Mouse (Mus musculus): ENCODE data around the gene Chml. TPM values are rescaled to one million over a fixed set of nuclear protein-coding genes. Genes with fewer than 3 reads are reported as not detected.

Gene Chml
- polyA plus RNA-seq (2015; fragmentation: Nextera tagmentation; extraction: Ambion mirVana) = 1.8 and 1.9 TPM in 2 replicates

- WGBS = under 1% methylated on average over 57 of the region's 73 CpGs
- no peaks in the 10 kb centered on the region for H3K9me3 ChIP-seq
- peak within 1 kb of the TSS; percentile 84 for H3K27ac ChIP-seq
- no peaks in the 10 kb centered on the region for H3K27me3 ChIP-seq
- peak within 1 kb of the TSS; percentile 88 for H3K4me2 ChIP-seq
- H3K36me3 ChIP-seq = peaks cover 8% of the 10 kb centered on the region
- peak; percentile 99 for ATAC-seq (ENCODE audit: insufficient number of reproducible peaks, insufficient read depth, low FRiP score, low TSS enrichment, low read depth)
- H3K4me1 ChIP-seq = peaks cover 20% of the 10 kb centered on the region
- H3K9ac ChIP-seq = peak within 1 kb of the TSS; percentile 83
- peak within 1 kb of the TSS; percentile 75 for H3K4me3 ChIP-seq
These were observed at the start of gene Chml, which contains the start of gene Opn3 for GRCm38 (mm10) chr1:175692246-175692996. Chml (minus strand) TSS chr1:175692901. Opn3 (minus strand) TSS chr1:175692776.

DNA sequence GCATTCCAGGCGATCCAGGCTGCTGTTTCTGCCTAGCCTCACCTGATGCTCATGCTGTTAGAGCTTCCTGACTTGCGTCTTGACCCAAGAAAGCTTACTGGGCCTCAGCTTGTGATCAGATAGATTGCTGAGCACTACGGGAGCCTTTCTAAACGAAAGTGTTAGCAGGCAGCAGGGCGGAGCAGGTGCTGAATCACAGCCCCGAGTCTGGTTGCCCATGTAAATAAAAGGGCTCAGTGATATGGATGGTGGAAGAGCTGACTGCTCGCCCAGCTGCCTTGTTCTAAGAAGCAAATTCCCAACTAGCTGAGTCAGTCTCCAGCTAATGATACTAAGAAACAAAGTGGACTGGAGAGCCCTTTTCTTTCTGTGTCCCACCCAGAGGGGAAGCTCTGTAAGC lies 33.1 kb upstream of the Chml start:
- H3K4me1 ChIP-seq = no peaks in the 10 kb centered on the region
- no peaks in the 10 kb centered on the region for H3K9me3 ChIP-seq
- no peak overlapping the region for H3K4me3 ChIP-seq
- no peak overlapping the region for H3K4me2 ChIP-seq
- no peak for ATAC-seq (ENCODE audit: insufficient number of reproducible peaks, insufficient read depth, low FRiP score, low TSS enrichment, low read depth)
- no peak overlapping the region for H3K27ac ChIP-seq
- no peak overlapping the region for H3K9ac ChIP-seq
- no peaks in the 10 kb centered on the region for H3K36me3 ChIP-seq
- 50% methylated on average over 7 of the region's 7 CpGs for WGBS
- H3K27me3 ChIP-seq = no peaks in the 10 kb centered on the region

DNA sequence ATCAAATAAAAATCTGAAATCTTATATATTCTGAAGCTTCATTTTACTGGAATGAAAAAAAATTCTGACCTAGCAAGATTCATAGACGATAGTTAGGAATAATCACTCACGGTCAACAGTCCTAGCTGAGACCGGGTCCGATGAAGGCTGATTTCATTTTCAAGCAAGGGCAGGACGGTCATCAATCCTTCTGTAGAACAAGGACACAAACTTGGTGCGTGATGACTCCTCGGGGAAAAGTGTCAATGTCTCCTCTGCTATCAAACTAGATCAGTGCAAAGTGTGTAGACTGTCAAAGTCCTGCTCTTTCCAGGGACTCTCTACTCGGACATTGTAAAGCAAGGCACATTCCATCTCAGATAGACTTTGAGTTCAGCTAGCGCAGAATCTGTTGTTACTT lies 24.1 kb upstream of the Chml start:
- ATAC-seq (ENCODE audit: insufficient number of reproducible peaks, insufficient read depth, low FRiP score, low TSS enrichment, low read depth) = no peak
- Histone ChIP-seq H3K27ac (no peak overlapping the region), H3K4me2 (no peak overlapping the region), H3K36me3 (no peaks in the 10 kb centered on the region), H3K9ac (no peak overlapping the region), H3K4me3 (no peak overlapping the region), H3K9me3 (no peaks in the 10 kb centered on the region), H3K4me1 (no peaks in the 10 kb centered on the region), H3K27me3 (no peaks in the 10 kb centered on the region)
- WGBS = 86% methylated on average over 9 of the region's 9 CpGs

- no peak for ATAC-seq (ENCODE audit: insufficient number of reproducible peaks, insufficient read depth, low FRiP score, low TSS enrichment, low read depth)
- H3K9ac ChIP-seq = no peak overlapping the region
- no peaks in the 10 kb centered on the region for H3K9me3 ChIP-seq
- H3K4me1 ChIP-seq = no peaks in the 10 kb centered on the region
- no peak overlapping the region for H3K4me2 ChIP-seq
- WGBS = 79% methylated on average over 11 of the region's 11 CpGs
- H3K4me3 ChIP-seq = no peak overlapping the region
- H3K27me3 ChIP-seq = no peaks in the 10 kb centered on the region
- no peak overlapping the region for H3K27ac ChIP-seq
- no peaks in the 10 kb centered on the region for H3K36me3 ChIP-seq
These were observed 19.7 kb upstream of the Chml start for GRCm38 (mm10) chr1:175712338-175712909.

GRCm38 (mm10) chr1:175708013-175708412 lies 15.3 kb upstream of the Chml start:
- no peak for ATAC-seq (ENCODE audit: insufficient number of reproducible peaks, insufficient read depth, low FRiP score, low TSS enrichment, low read depth)
- H3K27ac ChIP-seq = no peak overlapping the region

GRCm38 (mm10) chr1:175707599-175707998 lies 14.9 kb upstream of the Chml start:
- Histone ChIP-seq H3K4me1 (no peaks in the 10 kb centered on the region), H3K9ac (no peak overlapping the region), H3K27ac (no peak overlapping the region), H3K4me3 (no peak overlapping the region), H3K27me3 (no peaks in the 10 kb centered on the region), H3K9me3 (no peaks in the 10 kb centered on the region), H3K4me2 (no peak overlapping the region), H3K36me3 (no peaks in the 10 kb centered on the region)
- 69% methylated on average over 5 of the region's 5 CpGs for whole genome bisulfite sequencing
- no peak for ATAC-seq (ENCODE audit: insufficient number of reproducible peaks, insufficient read depth, low FRiP score, low TSS enrichment, low read depth)

More at GRCm38 (mm10) chr1:175708013-175708412, 15.3 kb upstream of the Chml start:
- Histone ChIP-seq H3K9ac (no peak overlapping the region), H3K27me3 (no peaks in the 10 kb centered on the region), H3K4me2 (no peak overlapping the region), H3K9me3 (no peaks in the 10 kb centered on the region), H3K4me3 (no peak overlapping the region), H3K36me3 (no peaks in the 10 kb centered on the region), H3K4me1 (no peaks in the 10 kb centered on the region)

DNA sequence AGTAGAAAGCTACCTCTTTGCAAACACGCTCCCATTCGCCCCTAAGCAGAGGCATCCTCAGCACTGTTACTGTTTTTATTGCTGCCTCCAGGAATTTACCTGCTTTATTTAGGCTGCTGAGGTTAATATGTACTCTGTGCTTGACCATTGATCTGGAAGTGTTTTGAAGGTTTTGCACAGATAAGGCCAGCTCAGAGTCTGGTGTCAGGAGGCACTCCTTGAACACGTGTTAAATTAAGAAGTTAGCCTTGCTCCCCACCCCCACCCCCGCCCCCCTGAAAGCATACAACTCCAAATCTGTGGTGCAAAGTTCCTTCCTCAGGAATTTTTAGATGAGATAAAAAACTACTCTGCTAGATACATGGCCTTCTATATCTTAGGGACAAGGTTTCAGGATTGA lies 8.4 kb upstream of the Chml start:
- Histone ChIP-seq H3K9me3 (no peaks in the 10 kb centered on the region), H3K4me3 (no peak overlapping the region), H3K4me2 (no peak overlapping the region), H3K27ac (no peak overlapping the region), H3K9ac (no peak overlapping the region), H3K36me3 (no peaks in the 10 kb centered on the region), H3K4me1 (no peaks in the 10 kb centered on the region), H3K27me3 (no peaks in the 10 kb centered on the region)
- no peak for ATAC-seq (ENCODE audit: insufficient number of reproducible peaks, insufficient read depth, low FRiP score, low TSS enrichment, low read depth)
- 71% methylated on average over 4 of the region's 4 CpGs for WGBS

DNA sequence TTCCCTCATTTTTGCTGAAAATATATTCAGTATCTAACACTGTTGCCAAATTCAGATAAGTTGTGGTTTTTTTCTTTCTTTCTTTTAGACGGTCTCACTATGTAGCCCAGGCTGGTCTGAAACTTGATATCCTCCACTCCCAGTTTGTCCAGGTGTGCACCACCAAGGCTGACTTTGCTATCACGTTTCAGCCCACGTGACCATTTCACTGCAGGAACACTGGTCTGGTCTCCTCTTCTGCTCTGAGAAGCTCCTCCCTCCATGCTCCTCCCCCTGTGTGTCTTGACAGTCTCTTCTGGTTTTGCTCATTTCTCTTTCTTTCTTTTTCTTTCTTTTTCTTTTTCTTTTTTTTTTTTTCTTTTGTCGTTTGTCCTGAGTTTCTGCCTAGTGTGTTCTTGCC lies 7.1 kb upstream of the Chml start:
- WGBS = 22% methylated on average over 4 of the region's 4 CpGs
- Histone ChIP-seq H3K27me3 (no peaks in the 10 kb centered on the region), H3K27ac (no peak overlapping the region), H3K4me1 (no peaks in the 10 kb centered on the region), H3K9me3 (no peaks in the 10 kb centered on the region), H3K36me3 (no peaks in the 10 kb centered on the region), H3K4me3 (no peak overlapping the region), H3K4me2 (no peak overlapping the region), H3K9ac (no peak overlapping the region)
- ATAC-seq (ENCODE audit: insufficient number of reproducible peaks, insufficient read depth, low FRiP score, low TSS enrichment, low read depth) = no peak

GRCm38 (mm10) chr1:175699375-175699774 lies 6.7 kb upstream of the Chml start:
- H3K36me3 ChIP-seq = no peaks in the 10 kb centered on the region
- no peak overlapping the region for H3K9ac ChIP-seq
- no peak for ATAC-seq (ENCODE audit: insufficient number of reproducible peaks, insufficient read depth, low FRiP score, low TSS enrichment, low read depth)
- 59% methylated on average over 3 of the region's 3 CpGs for WGBS
- H3K4me3 ChIP-seq = no peak overlapping the region
- no peak overlapping the region for H3K4me2 ChIP-seq
- no peaks in the 10 kb centered on the region for H3K27me3 ChIP-seq
- no peaks in the 10 kb centered on the region for H3K4me1 ChIP-seq
- H3K27ac ChIP-seq = no peak overlapping the region
- H3K9me3 ChIP-seq = no peaks in the 10 kb centered on the region

DNA sequence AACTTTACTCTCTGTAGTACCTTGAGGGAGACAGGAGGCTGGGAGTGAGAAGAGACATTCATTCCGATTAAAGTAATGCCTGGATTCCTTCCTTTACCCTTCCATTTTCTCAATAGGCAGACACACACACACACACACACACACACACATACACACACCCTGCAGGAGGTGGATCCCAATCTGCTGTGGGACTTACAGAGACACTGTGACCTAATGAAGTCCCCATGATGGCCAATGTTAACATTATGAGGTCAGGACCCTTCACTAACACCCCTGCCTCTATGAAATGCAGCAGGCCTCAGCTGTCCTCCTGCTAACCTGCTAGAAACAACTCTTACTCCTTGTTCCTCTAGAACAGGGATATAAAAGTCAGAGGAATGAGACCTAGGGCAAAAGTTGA lies 5.6 kb upstream of the Chml start, which contains the start of gene Wdr64:
Gene Wdr64, plus strand, starts transcription at position 301 of the 400 bp plus-strand sequence.
- H3K9ac ChIP-seq = no peak within 1 kb of the TSS
- ATAC-seq (ENCODE audit: insufficient number of reproducible peaks, insufficient read depth, low FRiP score, low TSS enrichment, low read depth) = no peak
- H3K4me1 ChIP-seq = no peaks in the 10 kb centered on the region
- H3K27ac ChIP-seq = no peak within 1 kb of the TSS
- H3K27me3 ChIP-seq = no peaks in the 10 kb centered on the region
- H3K4me3 ChIP-seq = no peak within 1 kb of the TSS
- no peaks in the 10 kb centered on the region for H3K9me3 ChIP-seq
- 69% methylated on average over 1 of the region's 1 CpGs for WGBS
- H3K4me2 ChIP-seq = no peak within 1 kb of the TSS
- no peaks in the 10 kb centered on the region for H3K36me3 ChIP-seq

DNA sequence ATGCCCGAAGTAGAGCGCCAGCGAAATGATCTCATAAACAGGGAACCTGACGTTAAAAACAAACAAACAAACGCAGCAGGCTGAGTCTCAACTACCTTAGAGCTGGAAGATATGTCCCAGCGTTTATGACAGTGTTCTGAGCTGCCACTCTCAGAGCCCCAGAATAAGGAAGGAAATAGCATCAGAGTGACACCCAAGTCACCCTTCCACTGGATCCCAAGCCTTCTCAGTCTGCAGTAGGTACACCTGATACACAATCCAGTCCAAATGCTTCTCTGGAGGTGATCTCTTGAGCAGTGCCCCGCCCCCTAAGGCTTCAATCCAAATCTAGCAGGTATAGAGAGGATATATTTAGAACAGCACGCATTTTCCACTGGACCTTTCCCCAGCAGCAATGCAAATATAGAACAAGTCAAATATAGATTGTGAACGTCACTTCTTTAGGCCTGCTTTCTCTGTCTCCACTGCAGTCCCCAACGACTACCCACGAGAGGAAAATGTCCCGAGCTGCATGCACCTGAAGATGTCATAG lies 794 bp upstream of the Chml start:
- no peaks in the 10 kb centered on the region for H3K36me3 ChIP-seq
- ATAC-seq (ENCODE audit: insufficient number of reproducible peaks, insufficient read depth, low FRiP score, low TSS enrichment, low read depth) = no peak
- no peaks in the 10 kb centered on the region for H3K9me3 ChIP-seq
- H3K27me3 ChIP-seq = no peaks in the 10 kb centered on the region
- peaks cover 20% of the 10 kb centered on the region for H3K4me1 ChIP-seq
- H3K9ac ChIP-seq = peak overlapping the region; percentile 62; the same call in 1 of the 2 replicates
- WGBS = 51% methylated on average over 12 of the region's 12 CpGs
- H3K4me2 ChIP-seq = peak overlapping the region; percentile 88
- peak overlapping the region; percentile 75 for H3K4me3 ChIP-seq
- H3K27ac ChIP-seq = no peak overlapping the region

DNA sequence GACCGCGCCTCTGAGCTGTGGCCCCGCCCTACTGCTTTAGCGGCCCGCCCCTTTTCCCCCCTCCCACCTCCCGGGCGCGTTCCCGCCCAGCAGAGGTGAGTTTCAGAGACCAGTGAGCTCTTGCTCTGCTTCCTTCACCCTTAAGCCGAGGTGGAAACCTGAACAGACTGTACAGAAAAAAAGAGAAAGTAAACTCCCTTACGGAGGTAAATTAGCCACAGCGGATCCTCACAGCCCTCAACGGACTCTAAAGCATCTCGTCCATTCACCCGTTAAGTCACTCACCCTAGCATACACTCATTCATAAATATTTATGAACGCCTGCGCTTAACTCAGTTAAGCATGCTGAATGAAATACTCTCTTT lies 278 bp upstream of the Chml start:
- WGBS = 2% methylated on average over 17 of the region's 17 CpGs
- peak overlapping the region; percentile 75 for H3K4me3 ChIP-seq
- no peak overlapping the region for H3K27ac ChIP-seq
- no peaks in the 10 kb centered on the region for H3K27me3 ChIP-seq
- peak overlapping the region; percentile 62 for H3K9ac ChIP-seq
- ATAC-seq (ENCODE audit: insufficient number of reproducible peaks, insufficient read depth, low FRiP score, low TSS enrichment, low read depth) = peak; percentile 43; the same call in 1 of the 2 replicates
- no peaks in the 10 kb centered on the region for H3K9me3 ChIP-seq
- peaks cover 20% of the 10 kb centered on the region for H3K4me1 ChIP-seq
- peaks cover 3% of the 10 kb centered on the region; the same call in 1 of the 2 replicates for H3K36me3 ChIP-seq
- H3K4me2 ChIP-seq = peak overlapping the region; percentile 88
